Mouse (Mus musculus): ENCODE results near the gene Gtf2h2. TPM values are rescaled to one million over a fixed set of nuclear protein-coding genes. Genes with fewer than 3 reads are reported as not detected.

The Gtf2h2 gene
- 25.0 and 29.8 TPM in 2 replicates for polyA plus RNA-seq (2012)

DNA sequence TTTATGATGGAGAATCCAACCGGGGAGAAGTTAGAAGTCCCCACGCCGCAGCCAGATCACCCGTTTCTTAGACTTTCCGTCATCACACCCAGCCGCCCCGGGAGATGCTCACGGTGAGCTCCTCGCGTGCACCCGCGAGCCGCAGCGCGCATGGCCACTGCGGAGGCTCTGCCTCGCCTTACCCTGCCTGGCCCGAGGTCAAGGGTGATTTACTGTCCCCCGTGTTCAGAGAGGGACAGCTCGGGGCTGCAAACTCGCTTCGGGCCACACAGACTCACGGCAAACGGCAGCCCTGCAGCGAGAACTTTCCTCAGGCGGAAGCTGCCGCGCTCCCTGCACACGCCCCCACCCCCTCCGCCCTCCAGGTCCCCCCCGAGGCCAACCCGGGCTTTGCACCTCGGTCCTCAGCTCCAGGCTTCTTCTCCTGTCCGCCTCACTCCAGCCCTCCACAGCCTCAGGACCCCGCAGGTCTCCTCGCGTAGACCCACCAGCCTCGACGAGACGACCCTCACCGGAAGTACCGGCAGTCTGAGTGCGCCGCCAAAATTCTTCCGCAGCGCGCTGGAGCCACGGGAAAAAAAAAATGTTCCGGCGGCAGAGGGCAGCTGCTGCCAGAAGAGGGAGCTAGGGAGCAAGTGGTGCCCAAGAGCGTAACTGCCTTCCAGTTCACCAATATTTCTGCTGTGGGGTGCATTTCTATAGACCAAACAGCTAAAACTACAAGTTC lies at the start of gene Gtf2h2:
TSS of gene Gtf2h2 (minus strand) at position 519 of the 727 bp plus-strand sequence.

DNA sequence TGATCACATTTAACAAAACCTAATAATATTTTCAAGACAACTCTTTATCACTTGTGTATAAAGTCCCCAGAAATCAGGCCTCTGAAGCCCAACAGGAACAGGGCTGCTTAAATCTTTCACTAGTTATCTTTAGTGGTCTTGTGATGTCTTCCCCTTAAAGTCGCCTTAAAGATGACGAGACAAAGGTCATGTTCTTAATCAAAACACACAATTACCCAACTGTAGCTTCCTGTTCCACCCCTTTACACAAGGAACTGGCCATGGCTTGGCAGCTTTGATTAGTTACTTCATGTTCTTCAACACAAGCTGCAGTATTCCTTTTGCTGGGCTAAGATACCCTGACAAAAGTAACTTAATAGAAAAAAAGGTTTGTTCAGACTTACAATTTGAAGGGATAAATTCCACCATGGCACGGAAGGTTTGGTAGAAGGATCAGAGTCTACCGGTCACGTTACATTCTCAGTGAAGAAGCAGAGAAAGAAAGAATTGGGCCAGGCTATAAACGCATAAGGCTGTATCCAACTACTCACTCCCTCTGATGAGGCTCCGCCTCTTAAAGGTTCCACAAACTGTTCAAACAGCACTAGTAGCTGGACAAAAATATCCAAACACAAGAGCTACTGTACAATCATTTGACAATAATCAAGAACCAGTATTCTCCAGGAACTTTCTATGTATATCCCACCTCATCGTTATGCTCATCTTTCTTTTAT lies 39.8 kb downstream of the Gtf2h2 start, which contains the start of gene Naip1:
TSS of gene Naip1 (minus strand) at position 455 of the 713 bp plus-strand sequence.

Other genes with a start within 250 kb of the Gtf2h2 start
- gene Naip5, start 246.3 kb downstream of the Gtf2h2 start, polyA plus RNA-seq (2012) = 0.79 and 0.87 TPM in 2 replicates
- gene Naip6, start 174.9 kb downstream of the Gtf2h2 start, polyA plus RNA-seq (2012) = 0.80 and 0.85 TPM in 2 replicates
- gene Naip1, start 39.7 kb downstream of the Gtf2h2 start, polyA plus RNA-seq (2012) = 0.02 TPM in 1 of 2 replicates, not detected in the other
- gene Ocln, start 60.1 kb upstream of the Gtf2h2 start, polyA plus RNA-seq (2012) = 0.11 TPM in 1 of 2 replicates, not detected in the other
- gene Marveld2, start 124.4 kb upstream of the Gtf2h2 start, polyA plus RNA-seq (2012) = 0.33 and 0.56 TPM in 2 replicates
- gene Ak6, start 158.4 kb upstream of the Gtf2h2 start, polyA plus RNA-seq (2012) = 52.9 and 56.8 TPM in 2 replicates
- gene Rad17, start 158.5 kb upstream of the Gtf2h2 start, polyA plus RNA-seq (2012) = 8.6 and 9.1 TPM in 2 replicates
- 20.1 and 27.7 TPM in 2 replicates for gene Taf9, start 159.0 kb upstream of the Gtf2h2 start, polyA plus RNA-seq (2012)
- 3.4 and 3.7 TPM in 2 replicates for gene Ccdc125, start 177.1 kb upstream of the Gtf2h2 start, polyA plus RNA-seq (2012)
- gene Cdk7, start 238.4 kb upstream of the Gtf2h2 start, polyA plus RNA-seq (2012) = 9.2 and 9.8 TPM in 2 replicates